Mouse (Mus musculus) erythroblast, embryonic 14.5 days (primary cell): ENCODE results near the gene Slc27a1. TPM values are rescaled to one million over a fixed set of nuclear protein-coding genes. Genes with fewer than 3 reads are reported as not detected.

Experiments used
- H3K27me3 ChIP-seq: 2 replicates; pipeline ENCODE4 v1.6.1; 2012; ENCODE audit warnings: inconsistent platforms; ENCODE audit not compliant: control insufficient read depth
- H3K36me3 ChIP-seq: 2 replicates; pipeline ENCODE4 v1.6.1; 2012; ENCODE audit warnings: mild to moderate bottlenecking, inconsistent platforms; ENCODE audit not compliant: control insufficient read depth
- H3K4me1 ChIP-seq: 2 replicates; pipeline ENCODE4 v1.6.1; 2012; ENCODE audit warnings: inconsistent platforms; ENCODE audit not compliant: control insufficient read depth
- H3K4me3 ChIP-seq: replicated peaks from 2 replicates; pipeline ENCODE3; 2012; ENCODE audit warnings: moderate library complexity, mild to moderate bottlenecking, inconsistent platforms
- H3K9me3 ChIP-seq: 2 replicates; pipeline ENCODE4 v1.6.1; 2012; ENCODE audit warnings: low read length, inconsistent platforms, mixed read lengths; ENCODE audit not compliant: control insufficient read depth
- GATA1 ChIP-seq: IDR thresholded peaks from 2 replicates; pipeline ENCODE4 v1.6.1; 2012; ENCODE audit warnings: low read length, inconsistent platforms, mixed read lengths
- TAL1 ChIP-seq: IDR thresholded peaks from 3 replicates; pipeline ENCODE4 v1.6.1; 2012; ENCODE audit warnings: low read length, inconsistent platforms, mixed read lengths
- polyA plus RNA-seq: library from polyadenylated mRNA; stranded (reverse); fragments of >175 nt; gene quantifications from 2 replicates; pipeline ENCODE4 v1.2.3, GENCODE M21; 2012

Slc27a1 gene
- polyA plus RNA-seq, 1 experiment: 0.03 TPM

- H3K4me3 ChIP-seq: no peak overlapping the region
- H3K9me3 ChIP-seq: no peaks in the 10 kb centered on the region
- peaks cover 27% of the 10 kb centered on the region for H3K4me1 ChIP-seq
- H3K36me3 ChIP-seq: no peaks in the 10 kb centered on the region
- no peak for TF ChIP-seq GATA1
- TF ChIP-seq TAL1: no peak
- H3K27me3 ChIP-seq: peaks cover 25% of the 10 kb centered on the region
These were observed 14.7 kb upstream of the Slc27a1 start for GRCm38 (mm10) chr8:71554001-71554400.

GRCm38 (mm10) chr8:71554644-71555043 lies 14.0 kb upstream of the Slc27a1 start:
- Histone ChIP-seq H3K36me3 (no peaks in the 10 kb centered on the region), H3K4me1 (peaks cover 32% of the 10 kb centered on the region), H3K4me3 (no peak overlapping the region), H3K27me3 (peaks cover 32% of the 10 kb centered on the region), H3K9me3 (no peaks in the 10 kb centered on the region)
- TF ChIP-seq TAL1: no peak
- TF ChIP-seq GATA1: no peak

GRCm38 (mm10) chr8:71558071-71558957 lies 10.4 kb upstream of the Slc27a1 start, which contains the start of gene Tmem221:
Gene Tmem221, minus strand, starts transcription at chr8:71558871.
- Histone ChIP-seq H3K4me1 (peaks cover 43% of the 10 kb centered on the region), H3K36me3 (no peaks in the 10 kb centered on the region), H3K27me3 (peaks cover 54% of the 10 kb centered on the region), H3K9me3 (no peaks in the 10 kb centered on the region), H3K4me3 (peak within 1 kb of the TSS; percentile 51)
- TF ChIP-seq GATA1 (no peak), TAL1 (no peak)

GRCm38 (mm10) chr8:71558958-71559690 lies 9.6 kb upstream of the Slc27a1 start:
- Histone ChIP-seq H3K4me3 (peak overlapping the region; percentile 51), H3K9me3 (peaks cover 3% of the 10 kb centered on the region), H3K4me1 (peaks cover 39% of the 10 kb centered on the region), H3K36me3 (no peaks in the 10 kb centered on the region), H3K27me3 (peaks cover 58% of the 10 kb centered on the region)
- TF ChIP-seq GATA1: no peak
- TF ChIP-seq TAL1: no peak

- no peak overlapping the region for H3K4me3 ChIP-seq
- peaks cover 63% of the 10 kb centered on the region for H3K27me3 ChIP-seq
- H3K9me3 ChIP-seq: peaks cover 5% of the 10 kb centered on the region
- no peaks in the 10 kb centered on the region for H3K36me3 ChIP-seq
- TF ChIP-seq GATA1: no peak
- no peak for TF ChIP-seq TAL1
- peaks cover 30% of the 10 kb centered on the region for H3K4me1 ChIP-seq
These were observed 8.6 kb upstream of the Slc27a1 start for GRCm38 (mm10) chr8:71560071-71560470.

GRCm38 (mm10) chr8:71560765-71561164 lies 7.9 kb upstream of the Slc27a1 start:
- H3K4me3 ChIP-seq: no peak overlapping the region
- H3K4me1 ChIP-seq: peaks cover 28% of the 10 kb centered on the region
- H3K9me3 ChIP-seq: peaks cover 5% of the 10 kb centered on the region
- TF ChIP-seq GATA1 (no peak), TAL1 (no peak)
- H3K27me3 ChIP-seq: peaks cover 63% of the 10 kb centered on the region
- no peaks in the 10 kb centered on the region for H3K36me3 ChIP-seq

GRCm38 (mm10) chr8:71561401-71561800 lies 7.3 kb upstream of the Slc27a1 start:
- Histone ChIP-seq H3K4me1 (peaks cover 28% of the 10 kb centered on the region), H3K27me3 (peaks cover 67% of the 10 kb centered on the region), H3K4me3 (no peak overlapping the region), H3K36me3 (no peaks in the 10 kb centered on the region), H3K9me3 (peaks cover 5% of the 10 kb centered on the region)
- no peak for TF ChIP-seq GATA1
- no peak for TF ChIP-seq TAL1

- TF ChIP-seq GATA1 (no peak), TAL1 (no peak)
- Histone ChIP-seq H3K4me3 (no peak overlapping the region), H3K9me3 (peaks cover 5% of the 10 kb centered on the region), H3K27me3 (peaks cover 60% of the 10 kb centered on the region), H3K36me3 (no peaks in the 10 kb centered on the region), H3K4me1 (peaks cover 28% of the 10 kb centered on the region)
These were observed 5.9 kb upstream of the Slc27a1 start for GRCm38 (mm10) chr8:71562751-71563150.

GRCm38 (mm10) chr8:71563992-71564391 lies 4.7 kb upstream of the Slc27a1 start:
- no peaks in the 10 kb centered on the region for H3K36me3 ChIP-seq
- TF ChIP-seq GATA1 (no peak), TAL1 (no peak)
- no peak overlapping the region for H3K4me3 ChIP-seq
- H3K4me1 ChIP-seq: peaks cover 16% of the 10 kb centered on the region
- H3K27me3 ChIP-seq: peaks cover 60% of the 10 kb centered on the region
- peaks cover 5% of the 10 kb centered on the region for H3K9me3 ChIP-seq
